Mouse (Mus musculus) MEL (cell line): ENCODE measurements around the gene Xrcc3. TPM values are rescaled to one million over a fixed set of nuclear protein-coding genes. Genes with fewer than 3 reads are reported as not detected.

ENCODE experiments used
- DNase-seq: peaks from one replicate; pipeline ENCODE4 v3.0.0; 2011; ENCODE audit warnings: low read depth, low spot score
- H3K27ac ChIP-seq: 2 replicates; pipeline ENCODE4 v1.5.1; 2012; ENCODE audit warnings: low read depth, mild to moderate bottlenecking, control low read depth, low read length, moderate library complexity; ENCODE audit not compliant: control insufficient read depth
- H3K27me3 ChIP-seq, 2 experiments: fragments of 150-350 bp in 1 of 2; sonication (generic) in 1 of 2; 2 replicates each; pipeline ENCODE4 v1.6.1; 2012; ENCODE audit warnings: low read length in 2 of 2, mild to moderate bottlenecking in 2 of 2, improper control_type of control experiment in 1 of 2, moderate library complexity in 1 of 2; ENCODE audit not compliant: insufficient read depth in 2 of 2, control insufficient read depth in 1 of 2
- H3K36me3 ChIP-seq, 2 experiments: 2 replicates each; pipeline ENCODE4 v1.6.1; 2012 to 2014; ENCODE audit warnings: low read length in 2 of 2, improper control_type of control experiment in 1 of 2, inconsistent platforms in 1 of 2, mild to moderate bottlenecking in 1 of 2; ENCODE audit not compliant: insufficient read depth in 2 of 2, control insufficient read depth in 1 of 2
- H3K4me1 ChIP-seq, 2 experiments: fragments of 150-350 bp in 1 of 2; sonication (generic) in 1 of 2; 2 replicates each; pipeline ENCODE4 v1.6.1; 2012; ENCODE audit warnings: low read length in 2 of 2, improper control_type of control experiment in 1 of 2, mild to moderate bottlenecking in 1 of 2; ENCODE audit not compliant: insufficient read depth in 2 of 2, control insufficient read depth in 1 of 2
- H3K4me3 ChIP-seq, 2 experiments: fragments of 150-350 bp in 1 of 2; sonication (generic) in 1 of 2; 2 replicates each; pipeline ENCODE4 v1.5.1; 2012; ENCODE audit warnings: low read depth in 2 of 2, low read length in 2 of 2, mild to moderate bottlenecking in 2 of 2, moderate library complexity in 2 of 2, control low read depth in 1 of 2, improper control_type of control experiment in 1 of 2; ENCODE audit not compliant: control insufficient read depth in 1 of 2, insufficient read depth in 1 of 2
- H3K79me2 ChIP-seq: 2 replicates; pipeline ENCODE4 v1.6.1; 2012; ENCODE audit warnings: mild to moderate bottlenecking, low read length, moderate library complexity; ENCODE audit not compliant: control insufficient read depth, poor library complexity, insufficient read depth
- H3K9ac ChIP-seq: 2 replicates; pipeline ENCODE4 v1.6.1; 2012; ENCODE audit warnings: low read depth, mild to moderate bottlenecking, control low read depth, low read length, moderate library complexity; ENCODE audit not compliant: control insufficient read depth, poor library complexity, severe bottlenecking
- H3K9me3 ChIP-seq: fragments of 150-350 bp; sonication (generic); replicated peaks from 2 replicates; pipeline ENCODE4 v1.6.1; 2012; ENCODE audit warnings: mild to moderate bottlenecking, low read length, improper control_type of control experiment, moderate library complexity; ENCODE audit not compliant: insufficient read depth
- BHLHE40 ChIP-seq: IDR thresholded peaks from 2 replicates; pipeline ENCODE4 v1.6.1; 2012; ENCODE audit warnings: low read depth, mild to moderate bottlenecking, inconsistent platforms, low read length, improper control_type of control experiment, borderline replicate concordance
- CHD2 ChIP-seq: IDR thresholded peaks from 2 replicates; pipeline ENCODE4 v1.6.1; 2011; ENCODE audit warnings: low read length, improper control_type of control experiment
- E2F4 ChIP-seq: IDR thresholded peaks from 2 replicates; pipeline ENCODE4 v1.6.1; 2011; ENCODE audit warnings: low read depth, low read length, improper control_type of control experiment, borderline replicate concordance
- ELF1 ChIP-seq: IDR thresholded peaks from 2 replicates; pipeline ENCODE4 v1.6.1; 2014; ENCODE audit warnings: low read depth, mild to moderate bottlenecking, inconsistent platforms, low read length, improper control_type of control experiment, moderate library complexity
- ETS1 ChIP-seq: IDR thresholded peaks from 2 replicates; pipeline ENCODE4 v1.6.1; 2012; ENCODE audit warnings: low read depth, mild to moderate bottlenecking, inconsistent platforms, low read length, improper control_type of control experiment, moderate library complexity
- GATA1 ChIP-seq: IDR thresholded peaks from 2 replicates; pipeline ENCODE4 v1.6.1; 2011; ENCODE audit warnings: low read depth, low read length, improper control_type of control experiment
- HCFC1 ChIP-seq: IDR thresholded peaks from 2 replicates; pipeline ENCODE4 v1.6.1; 2012; ENCODE audit warnings: low read depth, mild to moderate bottlenecking, inconsistent platforms, low read length, improper control_type of control experiment, moderate library complexity
- JUND ChIP-seq: IDR thresholded peaks from 2 replicates; pipeline ENCODE4 v1.6.1; 2011; ENCODE audit warnings: low read depth, mild to moderate bottlenecking, improper control_type of control experiment, low read length
- MAFK ChIP-seq: IDR thresholded peaks from 2 replicates; pipeline ENCODE4 v1.6.1; 2011; ENCODE audit warnings: low read depth, mild to moderate bottlenecking, low read length, improper control_type of control experiment, borderline replicate concordance
- MAX ChIP-seq: IDR thresholded peaks from 2 replicates; pipeline ENCODE4 v1.6.1; 2011; ENCODE audit warnings: low read length, improper control_type of control experiment
- MAZ ChIP-seq: IDR thresholded peaks from 2 replicates; pipeline ENCODE4 v1.6.1; 2012; ENCODE audit warnings: low read depth, mild to moderate bottlenecking, inconsistent platforms, low read length, improper control_type of control experiment
- MEF2A ChIP-seq: IDR thresholded peaks from 2 replicates; pipeline ENCODE4 v1.6.1; 2014; ENCODE audit warnings: low read depth, mild to moderate bottlenecking, inconsistent platforms, low read length, improper control_type of control experiment; ENCODE audit not compliant: poor library complexity, insufficient replicate concordance, severe bottlenecking; ENCODE audit errors: extremely low read depth
- MYC ChIP-seq: IDR thresholded peaks from 2 replicates; pipeline ENCODE4 v1.6.1; 2011; ENCODE audit warnings: low read depth, mild to moderate bottlenecking, low read length, improper control_type of control experiment, moderate library complexity
- POLR2AphosphoS2 ChIP-seq: IDR thresholded peaks from 2 replicates; pipeline ENCODE4 v1.6.1; 2011; ENCODE audit warnings: low read length, improper control_type of control experiment
- POLR2AphosphoS5 ChIP-seq: IDR thresholded peaks from 2 replicates; pipeline ENCODE4 v1.6.1; 2012; ENCODE audit warnings: low read depth, borderline replicate concordance, mild to moderate bottlenecking, inconsistent platforms, low read length, moderate library complexity, mixed read lengths
- RCOR1 ChIP-seq: IDR thresholded peaks from 2 replicates; pipeline ENCODE4 v1.6.1; 2012; ENCODE audit warnings: low read depth, mild to moderate bottlenecking, inconsistent platforms, low read length, improper control_type of control experiment
- SIN3A ChIP-seq: IDR thresholded peaks from 2 replicates; pipeline ENCODE4 v1.6.1; 2012; ENCODE audit warnings: low read length, improper control_type of control experiment, inconsistent platforms
- SMC3 ChIP-seq: IDR thresholded peaks from 2 replicates; pipeline ENCODE4 v1.6.1; 2011; ENCODE audit warnings: low read depth, low read length, improper control_type of control experiment
- USF1 ChIP-seq: IDR thresholded peaks from 2 replicates; pipeline ENCODE4 v1.6.1; 2014; ENCODE audit warnings: low read depth, mild to moderate bottlenecking, inconsistent platforms, low read length, improper control_type of control experiment, moderate library complexity
- ZKSCAN1 ChIP-seq: IDR thresholded peaks from 2 replicates; pipeline ENCODE4 v1.6.1; 2012; ENCODE audit warnings: low read depth, mild to moderate bottlenecking, inconsistent platforms, low read length, improper control_type of control experiment, moderate library complexity
- ZMIZ1 ChIP-seq: IDR thresholded peaks from 2 replicates; pipeline ENCODE4 v1.6.1; 2012; ENCODE audit warnings: low read depth, mild to moderate bottlenecking, inconsistent platforms, low read length, improper control_type of control experiment, moderate library complexity
- polyA plus RNA-seq, 2 experiments: library from polyadenylated mRNA; stranded (reverse) in 1 of 2; unstranded in 1 of 2; fragments of >175 nt in 1 of 2; fragments of >200 nt in 1 of 2; gene quantifications; 2 replicates each; pipeline versions ENCODE4 v1.2.1 to v1.2.4; 2012; ENCODE audit warnings: low replicate concordance in 2 of 2, low read depth in 1 of 2; ENCODE audit not compliant: insufficient read length in 2 of 2, insufficient read depth in 1 of 2, missing spikeins in 1 of 2
- total RNA-seq: library from RNA; depleted of rRNA; stranded (reverse); fragments of 300-350 nt; gene quantifications from 2 replicates; pipeline ENCODE4 v1.2.3, GENCODE M21; 2012

Gene Xrcc3
- total and polyA plus RNA-seq, 3 experiments: 9.0 to 18.8 TPM; not detected in 1

- TF ChIP-seq POLR2AphosphoS5: no peak
- TF ChIP-seq ZMIZ1: no peak
- no peak for TF ChIP-seq USF1
- TF ChIP-seq MYC: no peak
- no peak for TF ChIP-seq ZKSCAN1
- no peak for TF ChIP-seq ETS1
- TF ChIP-seq E2F4: no peak
- TF ChIP-seq CHD2: no peak
- no peak for TF ChIP-seq SIN3A
- no peak for TF ChIP-seq GATA1
- Histone ChIP-seq H3K4me1 (no peaks in the 10 kb centered on the region), H3K36me3 (no peaks in the 10 kb centered on the region), H3K9ac (no peak overlapping the region), H3K4me3 (no peak overlapping the region), H3K27ac (no peak overlapping the region), H3K27me3 (no peaks in the 10 kb centered on the region), H3K79me2 (no peaks in the 10 kb centered on the region), H3K9me3 (no peaks in the 10 kb centered on the region)
- no peak for DNase-seq
Measured at GRCm38 (mm10) chr12:111827556-111827955, 13.9 kb upstream of the Xrcc3 start.

- H3K9ac ChIP-seq: no peak overlapping the region
- no peaks in the 10 kb centered on the region for H3K27me3 ChIP-seq
- H3K79me2 ChIP-seq: no peaks in the 10 kb centered on the region
- TF ChIP-seq MEF2A (no peak), SIN3A (no peak)
- no peak for DNase-seq
- no peak overlapping the region for H3K4me3 ChIP-seq
- peaks cover 0 to 7% of the 10 kb centered on the region in 2 experiments; a peak in 2 of 4 replicates for H3K36me3 ChIP-seq
- H3K4me1 ChIP-seq: peaks cover 0 to 9% of the 10 kb centered on the region in 2 experiments; a peak in 3 of 4 replicates
- no peaks in the 10 kb centered on the region for H3K9me3 ChIP-seq
- no peak overlapping the region for H3K27ac ChIP-seq
Measured at GRCm38 (mm10) chr12:111821931-111822330, 8.3 kb upstream of the Xrcc3 start.

GRCm38 (mm10) chr12:111820708-111821107 lies 7.0 kb upstream of the Xrcc3 start:
- Histone ChIP-seq H3K27ac (no peak overlapping the region), H3K4me3 (no peak overlapping the region), H3K4me1 (peaks cover 0 to 18% of the 10 kb centered on the region in 2 experiments), H3K9ac (no peak overlapping the region), H3K9me3 (no peaks in the 10 kb centered on the region), H3K36me3 (peaks cover 0 to 10% of the 10 kb centered on the region in 2 experiments; a peak in 2 of 4 replicates), H3K79me2 (no peaks in the 10 kb centered on the region), H3K27me3 (no peaks in the 10 kb centered on the region)
- TF ChIP-seq MAZ (no peak), CHD2 (no peak), MAX (no peak), POLR2AphosphoS2 (no peak), SIN3A (no peak), BHLHE40 (no peak), MAFK (no peak), ELF1 (no peak), SMC3 (no peak), JUND (no peak), RCOR1 (no peak), HCFC1 (no peak)
- no peak for DNase-seq
